Mouse (Mus musculus) myocyte (in vitro differentiated cells): Measurements from ENCODE around the gene Cacna1d.

ENCODE experiments used
- CEBPB ChIP-seq: IDR thresholded peaks from 2 replicates; pipeline ENCODE4 v1.6.1; 2011; ENCODE audit warnings: mild to moderate bottlenecking, moderate library complexity; ENCODE audit not compliant: poor library complexity, insufficient read depth, severe bottlenecking
- E2F4 ChIP-seq: IDR thresholded peaks from one replicate; pipeline ENCODE4 v1.6.1; 2011; ENCODE audit warnings: mild to moderate bottlenecking, control low read depth, moderate library complexity; ENCODE audit not compliant: insufficient read depth
- MAX ChIP-seq: IDR thresholded peaks from one replicate; pipeline ENCODE4 v1.6.1; 2011; ENCODE audit warnings: low read depth, mild to moderate bottlenecking, control low read depth
- MYOG ChIP-seq, 3 experiments: IDR thresholded peaks; one replicate each; pipeline ENCODE4 v1.6.1; 2011; ENCODE audit warnings: control low read depth in 2 of 3, low read depth in 2 of 3, mild to moderate bottlenecking in 2 of 3; ENCODE audit not compliant: insufficient read length in 2 of 3, control insufficient read depth in 1 of 3, insufficient read depth in 1 of 3
- POLR2A ChIP-seq: IDR thresholded peaks from one replicate; pipeline ENCODE4 v1.6.1; 2011; ENCODE audit warnings: low read depth, mild to moderate bottlenecking, control low read depth, moderate library complexity; ENCODE audit not compliant: insufficient read length
- POLR2AphosphoS2 ChIP-seq: IDR thresholded peaks from one replicate; pipeline ENCODE4 v1.6.1; 2011; ENCODE audit warnings: low read depth, control low read depth; ENCODE audit not compliant: insufficient read length
- REST ChIP-seq: IDR thresholded peaks from one replicate; pipeline ENCODE4 v1.6.1; 2011; ENCODE audit warnings: mild to moderate bottlenecking, control low read depth, moderate library complexity; ENCODE audit not compliant: insufficient read depth, insufficient read length
- TCF12 ChIP-seq: IDR thresholded peaks from one replicate; pipeline ENCODE4 v1.6.1; 2011; ENCODE audit warnings: mild to moderate bottlenecking, control low read depth; ENCODE audit not compliant: poor library complexity, insufficient read depth, severe bottlenecking

DNA sequence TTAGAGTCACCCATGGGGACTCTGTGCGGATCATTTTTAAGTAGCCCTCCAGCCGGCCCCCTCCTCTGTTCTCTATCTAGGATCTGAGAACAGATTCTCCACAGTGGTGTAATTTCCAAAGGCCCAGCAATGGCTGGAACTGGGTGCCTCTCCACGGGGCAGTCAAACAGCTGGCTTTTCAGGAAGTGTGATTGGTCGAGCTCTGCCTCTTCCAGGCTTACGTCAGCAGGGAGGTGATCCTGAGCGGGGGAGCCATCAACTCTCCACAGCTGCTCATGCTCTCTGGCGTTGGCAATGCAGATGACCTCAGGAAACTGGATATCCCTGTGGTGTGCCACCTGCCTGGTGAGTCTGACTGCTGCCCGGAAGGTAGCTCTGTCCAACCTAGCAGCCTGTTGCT is 457.9 kb downstream of the Cacna1d start:
- TF ChIP-seq TCF12 (no peak), POLR2A (no peak), REST (no peak), MAX (no peak), E2F4 (no peak), POLR2AphosphoS2 (no peak), MYOG (IDR thresholded peaks at IDR 0.05; ENCODE audit: control insufficient read depth in 1 of 3, insufficient read depth in 1 of 3, insufficient read length in 2 of 3, low read depth in 2 of 3) (no peak), CEBPB (no peak)
